Mouse (Mus musculus) gastrocnemius, postnatal 14 days (tissue): ENCODE measurements around the gene Pygo1. TPM values are rescaled to one million over a fixed set of nuclear protein-coding genes. Genes with fewer than 3 reads are reported as not detected.

ENCODE experiments used
- DNase-seq: peaks from one replicate; pipeline ENCODE4 v3.0.0; 2021; ENCODE audit warnings: mixed read lengths
- intact Hi-C: fragments of 180-260 bp; cut with DNase I; formaldehyde crosslinking; loops from one replicate; pipeline ENCODE4 v1.15.1; 2025; ENCODE audit warnings: low total_unique reads
- total RNA-seq, 2 experiments: library from RNA; stranded (reverse); gene quantifications; 2 replicates each; pipeline ENCODE4 v1.2.3; 2021

Pygo1 gene
- total RNA-seq, 2 experiments from 2014 or later, result 4.0 to 6.2 TPM

- intact Hi-C loops, result no loop called here
- DNase-seq, result no peak
Measured at GRCm38 (mm10) chr9:72925935-72926258, 452 bp downstream of the Pygo1 start.

- no peak for DNase-seq
Measured at GRCm38 (mm10) chr9:72931166-72931790, 5.8 kb downstream of the Pygo1 start.

GRCm38 (mm10) chr9:72935309-72935708 lies 9.9 kb downstream of the Pygo1 start:
- no peak for DNase-seq
- intact Hi-C loops, result no loop called here

More at GRCm38 (mm10) chr9:72931166-72931790, 5.8 kb downstream of the Pygo1 start:
- intact Hi-C loops, result no loop called here

GRCm38 (mm10) chr9:72936301-72936700 lies 10.9 kb downstream of the Pygo1 start:
- intact Hi-C loops, result no loop called here
- no peak for DNase-seq

- intact Hi-C loops, result no loop called here
- DNase-seq, result no peak
Measured at GRCm38 (mm10) chr9:72943424-72943823, 18.0 kb downstream of the Pygo1 start.

GRCm38 (mm10) chr9:72944286-72944685 lies 18.8 kb downstream of the Pygo1 start:
- intact Hi-C loops, result no loop called here
- DNase-seq, result no peak

GRCm38 (mm10) chr9:72947010-72947409 lies 21.6 kb downstream of the Pygo1 start:
- DNase-seq, result no peak
- intact Hi-C loops, result no loop called here

GRCm38 (mm10) chr9:72949572-72949971 lies 24.1 kb downstream of the Pygo1 start:
- DNase-seq, result no peak
- intact Hi-C loops, result no loop called here

GRCm38 (mm10) chr9:72954746-72955145 lies 29.3 kb downstream of the Pygo1 start:
- intact Hi-C loops, result no loop called here
- DNase-seq, result no peak

GRCm38 (mm10) chr9:72955546-72955945 lies 30.1 kb downstream of the Pygo1 start:
- peak; percentile 15 for DNase-seq
- intact Hi-C loops, result no loop called here

GRCm38 (mm10) chr9:72958521-72959450 lies 33.3 kb downstream of the Pygo1 start, which contains the start of the genes Dyx1c1 and Gm44503:
Dyx1c1 (plus strand) TSS chr9:72958785.
Gm44503 (plus strand) TSS chr9:72958852.
- peak; percentile 77 for DNase-seq
- intact Hi-C loops, result no loop called here

GRCm38 (mm10) chr9:72961346-72961745 lies 35.9 kb downstream of the Pygo1 start:
- no peak for DNase-seq
- intact Hi-C loops, result loop anchor here (10.0 kb wide), 1 partner anchor 133 kb away; no protein-coding TSS in a partner anchor

GRCm38 (mm10) chr9:72961959-72962358 lies 36.5 kb downstream of the Pygo1 start:
- intact Hi-C loops, result loop anchor here (10.0 kb wide), 1 partner anchor 133 kb away; no protein-coding TSS in a partner anchor

GRCm38 (mm10) chr9:72968349-72969061 lies 43.1 kb downstream of the Pygo1 start:
- intact Hi-C loops, result loop anchor here (10.0 kb wide), 1 partner anchor 126 kb away; no protein-coding TSS in a partner anchor
- no peak for DNase-seq

More at GRCm38 (mm10) chr9:72961959-72962358, 36.5 kb downstream of the Pygo1 start:
- DNase-seq, result no peak

GRCm38 (mm10) chr9:72969874-72970273 lies 44.4 kb downstream of the Pygo1 start:
- intact Hi-C loops, result loop anchor here (10.0 kb wide), 1 partner anchor 125 kb away; no protein-coding TSS in a partner anchor
- no peak for DNase-seq

GRCm38 (mm10) chr9:72972435-72972834 lies 47.0 kb downstream of the Pygo1 start:
- intact Hi-C loops, result no loop called here
- no peak for DNase-seq

GRCm38 (mm10) chr9:72972984-72973383 lies 47.5 kb downstream of the Pygo1 start:
- intact Hi-C loops, result no loop called here
- DNase-seq, result no peak

- intact Hi-C loops, result no loop called here
Measured at GRCm38 (mm10) chr9:72974734-72975133, 49.3 kb downstream of the Pygo1 start.

GRCm38 (mm10) chr9:72975242-72975641 lies 49.8 kb downstream of the Pygo1 start:
- DNase-seq, result no peak
- intact Hi-C loops, result no loop called here

More at GRCm38 (mm10) chr9:72974734-72975133, 49.3 kb downstream of the Pygo1 start:
- no peak for DNase-seq

GRCm38 (mm10) chr9:72983066-72983465 lies 57.6 kb downstream of the Pygo1 start:
- no peak for DNase-seq
- intact Hi-C loops, result no loop called here
